Mouse (Mus musculus): ENCODE data around the gene Sptssb. TPM values are rescaled to one million over a fixed set of nuclear protein-coding genes. Genes with fewer than 3 reads are reported as not detected.

The Sptssb gene
- polyA plus RNA-seq, 1 experiment from 2014 or later: 0.19 TPM

DNA sequence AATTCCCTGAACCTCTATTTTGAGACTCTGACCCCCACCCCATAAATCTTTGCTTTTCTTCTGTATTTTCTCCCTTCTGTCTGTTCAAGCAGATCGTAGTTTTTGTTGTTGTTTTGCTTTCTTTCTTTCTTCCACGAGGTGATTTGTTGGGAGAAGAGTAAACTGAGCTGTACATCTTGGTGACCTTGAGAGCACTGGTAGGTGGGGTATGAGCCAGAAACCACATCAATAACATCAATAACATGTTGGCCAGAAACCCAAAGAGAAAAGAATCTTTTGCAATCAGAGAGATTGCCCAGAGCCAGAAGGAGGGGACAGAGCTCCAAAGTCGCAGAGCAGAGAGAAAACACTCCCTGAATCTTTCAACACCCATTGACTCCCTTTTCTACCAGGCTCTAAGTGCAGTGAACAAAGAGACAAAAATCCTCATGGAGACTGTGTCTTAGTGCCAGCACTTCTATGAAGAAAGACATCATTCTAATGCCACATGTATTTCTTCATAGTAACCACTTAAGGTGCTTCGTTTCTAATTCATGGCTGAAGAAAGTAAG lies 80.4 kb downstream of the Sptssb start:
- Histone ChIP-seq H3K27me3 (replicated peaks; ENCODE audit: low read depth, poor library complexity, severe bottlenecking) (no peaks in the 10 kb centered on the region), H3K27ac (replicated peaks) (no peak overlapping the region), H3K9me3 (no peaks in the 10 kb centered on the region), H3K4me1 (no peaks in the 10 kb centered on the region), H3K4me3 (no peak overlapping the region), H3K36me3 (replicated peaks) (no peaks in the 10 kb centered on the region)
- WGBS: 84% methylated on average over 4 of the region's 4 CpGs
- DNase-seq (ENCODE audit: low spot score): no peak

DNA sequence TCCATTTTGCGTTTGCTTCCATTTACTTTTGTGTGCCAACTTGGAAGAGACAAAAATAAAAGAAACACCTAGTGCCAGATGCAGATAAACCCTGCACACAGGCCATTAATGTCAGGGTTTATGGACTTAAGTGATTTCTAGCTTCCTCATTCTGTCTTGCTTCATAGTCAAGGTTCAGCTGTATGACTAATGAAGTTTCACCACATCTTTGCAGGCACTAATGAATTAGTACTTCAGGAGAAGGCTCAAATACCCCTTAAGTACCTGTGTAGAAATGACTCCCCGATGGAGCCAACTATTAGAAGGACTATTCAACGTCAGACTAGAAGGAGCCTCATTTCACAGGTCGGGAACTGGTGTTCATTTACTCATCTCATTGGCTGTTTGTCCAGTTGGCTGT lies 86.4 kb downstream of the Sptssb start:
- H3K4me3 ChIP-seq: no peak overlapping the region
- H3K4me1 ChIP-seq: no peaks in the 10 kb centered on the region
- no peaks in the 10 kb centered on the region for H3K27me3 ChIP-seq (replicated peaks; ENCODE audit: low read depth, poor library complexity, severe bottlenecking)
- H3K27ac ChIP-seq (replicated peaks): no peak overlapping the region
- no peaks in the 10 kb centered on the region for H3K9me3 ChIP-seq
- WGBS: 93% methylated on average over 4 of the region's 4 CpGs
- H3K36me3 ChIP-seq (replicated peaks): no peaks in the 10 kb centered on the region
- DNase-seq (ENCODE audit: low spot score): no peak

Other genes with a start within 250 kb of the Sptssb start
- gene Nmd3, start 138.0 kb downstream of the Sptssb start, polyA plus RNA-seq (2016; fragmentation: Nextera tagmentation; extraction: Ambion mirVana): 163 TPM in 2 replicates
- 0.23 TPM in 1 of 2 replicates, not detected in the other for gene Otol1, start 147.7 kb upstream of the Sptssb start, polyA plus RNA-seq (2016; fragmentation: Nextera tagmentation; extraction: Ambion mirVana)

Measured in embryonic facial prominence, embryonic 10.5 days (tissue).